Mouse (Mus musculus): Measurements from ENCODE around the gene Cfap57.
"Not testable (repeated sequence)": the region's sequence is repeated elsewhere in the genome, so short reads cannot be mapped to it uniquely, and the experiment has no call there.

Gene Cfap57

DNA sequence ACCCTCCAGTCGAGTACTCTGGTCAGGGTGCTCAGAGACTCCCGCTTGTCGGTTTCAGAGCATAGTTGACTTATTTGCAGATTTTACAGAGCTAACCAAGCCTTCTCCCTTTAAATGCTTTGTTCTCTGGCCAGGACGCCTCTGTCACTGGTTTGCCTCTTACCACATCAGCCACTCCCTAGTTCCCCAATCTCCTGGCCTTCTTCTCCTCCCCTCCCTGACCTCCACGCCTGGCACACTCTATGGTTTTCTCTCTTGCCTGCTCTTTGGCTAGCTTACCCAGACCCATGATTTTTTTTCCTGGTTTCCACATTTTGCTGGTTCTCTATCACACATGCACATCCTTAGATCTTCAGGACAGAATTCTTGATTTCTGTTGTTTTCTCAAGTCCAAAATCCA is 102.4 kb downstream of the Cfap57 start:
- DNase-seq (ENCODE audit: low spot score in 2 of 2) = no peak

DNA sequence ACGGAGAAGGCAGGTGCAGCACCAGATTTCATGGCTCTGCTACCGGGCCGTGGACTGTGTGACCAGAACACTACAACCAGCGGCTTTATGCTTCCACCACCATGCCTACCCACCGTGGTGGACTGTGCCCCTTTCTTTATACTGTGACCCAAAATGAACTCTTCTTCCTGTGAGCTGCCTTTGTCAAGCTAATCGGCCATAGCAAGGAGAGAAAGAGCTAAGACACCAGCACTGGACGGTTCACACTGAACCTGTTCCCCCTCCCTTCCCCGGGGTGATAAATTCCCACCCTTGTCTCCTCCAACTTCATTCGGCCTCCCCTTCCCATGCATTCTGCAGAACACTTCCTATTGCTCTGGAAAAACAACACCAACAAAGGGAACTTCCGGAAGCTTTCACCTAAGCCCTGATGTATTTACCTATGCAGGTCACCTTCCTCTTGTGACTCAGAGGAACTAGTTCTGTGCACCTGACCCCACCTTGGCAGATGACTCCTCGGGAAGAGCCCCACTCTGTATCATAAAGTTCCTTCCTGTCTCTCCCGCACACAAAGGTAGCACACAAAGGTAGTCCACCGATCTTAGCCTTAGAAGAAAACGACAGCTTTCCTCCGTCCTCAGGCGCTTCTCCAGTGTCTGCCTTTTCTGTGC is 103.0 kb downstream of the Cfap57 start:
- no peak for DNase-seq (ENCODE audit: low spot score in 2 of 2)

DNA sequence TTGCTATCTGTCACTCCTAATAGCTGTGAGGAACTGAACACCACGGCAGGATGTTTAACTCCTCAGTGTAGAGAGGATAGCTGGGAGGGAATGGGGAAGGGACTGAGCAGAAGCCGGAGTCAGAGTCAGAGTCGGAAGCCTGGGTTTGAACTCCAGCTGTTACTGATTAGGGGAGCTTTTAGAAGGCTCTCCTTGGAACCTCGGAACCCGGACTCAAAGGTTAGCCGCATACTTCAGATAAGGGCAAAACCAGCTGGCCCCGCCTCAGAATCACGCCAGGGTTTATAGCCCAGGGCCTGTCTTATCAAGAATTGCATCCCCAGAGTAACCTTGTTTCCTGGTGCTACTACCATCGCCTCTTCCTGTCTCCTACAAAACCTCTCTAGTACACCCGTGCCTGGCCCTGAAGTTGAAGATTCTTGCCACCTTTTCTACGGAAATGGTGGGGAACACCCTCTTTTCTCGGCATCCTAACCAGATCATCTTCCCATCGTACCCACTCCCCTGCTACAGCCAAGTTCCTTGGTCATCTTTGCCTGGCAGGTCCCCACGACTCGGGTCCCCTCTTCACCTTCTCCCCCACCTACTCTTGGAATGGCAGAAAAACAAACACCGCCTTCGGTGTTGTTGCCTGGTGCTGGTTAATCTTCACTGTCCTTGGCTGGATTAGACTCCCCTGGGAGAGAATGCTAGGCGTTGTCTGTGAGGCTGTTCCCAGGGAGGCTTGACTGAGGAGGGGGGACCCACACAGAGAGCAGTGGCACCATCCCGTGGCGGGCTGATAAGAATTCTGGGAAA is 103.7 kb downstream of the Cfap57 start:
- DNase-seq (ENCODE audit: low spot score in 2 of 2) = no peak

- DNase-seq (ENCODE audit: low spot score in 2 of 2) = no peak
Measured at GRCm38 (mm10) chr4:118509050-118509449, 111.5 kb downstream of the Cfap57 start.

- DNase-seq (ENCODE audit: low spot score in 2 of 2) = not testable (repeated sequence)
Measured at GRCm38 (mm10) chr4:118507171-118507570, 113.4 kb downstream of the Cfap57 start.

DNA sequence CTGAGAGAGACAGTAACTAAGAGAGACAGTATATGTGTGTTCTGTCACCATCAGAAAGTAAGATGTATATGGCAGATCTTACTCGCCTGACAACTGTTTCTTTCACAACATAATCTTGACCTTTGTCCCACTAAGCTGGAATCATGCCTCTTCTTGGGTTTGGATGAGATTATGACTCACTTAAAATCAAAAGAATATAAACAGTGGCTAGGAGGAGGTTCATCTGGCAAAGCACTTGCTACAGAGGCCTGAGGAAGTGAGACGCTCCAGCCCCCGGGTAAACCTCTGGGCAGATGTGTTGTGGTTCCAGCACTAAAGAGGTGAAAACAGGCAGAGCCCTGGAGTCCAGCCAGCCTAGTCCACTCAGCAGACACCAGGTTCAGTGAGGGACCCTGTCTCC is 115.0 kb downstream of the Cfap57 start:
- DNase-seq (ENCODE audit: low spot score in 2 of 2) = no peak
